Mouse (Mus musculus) adrenal gland, adult 10 weeks (tissue): Measurements from ENCODE around the gene Snf8. TPM values are rescaled to one million over a fixed set of nuclear protein-coding genes. Genes with fewer than 3 reads are reported as not detected.

Source experiments
- polyA plus RNA-seq: library from polyadenylated mRNA; stranded (reverse); fragments of 350-450 nt; fragmentation: Illumina TruSeq; extraction: RNeasy Lipid Tissue Mini Kit (QIAGEN cat#74804); gene quantifications from one replicate; pipeline ENCODE4 v1.2.3, GENCODE M21; 2014; ENCODE audit warnings: low read depth, low replicate concordance

Gene Snf8
- polyA plus RNA-seq = 15.6 TPM

DNA sequence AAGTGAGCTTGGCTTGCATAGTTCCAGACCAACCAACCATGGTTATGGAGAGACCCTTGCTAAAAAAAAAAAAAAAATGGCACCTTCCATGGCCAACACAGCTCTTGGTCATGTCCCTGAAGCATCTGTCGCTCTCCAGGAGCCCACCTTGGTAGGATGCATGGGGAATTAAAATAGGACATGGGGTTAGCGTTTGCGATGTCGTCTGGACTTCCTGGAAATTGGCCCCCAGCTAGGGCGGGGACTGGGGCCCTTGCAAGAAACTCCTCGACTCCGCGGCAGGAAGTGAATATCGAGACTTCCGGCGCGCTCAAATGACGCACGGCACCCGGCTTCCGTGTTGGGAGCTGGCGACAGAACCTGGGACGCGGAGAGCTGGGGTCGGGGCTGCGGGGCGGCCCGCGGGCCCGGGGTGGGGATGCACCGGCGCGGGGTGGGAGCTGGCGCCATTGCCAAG is at the start of gene Snf8:
Gene Snf8, plus strand, starts transcription at position 290 of the 457 bp plus-strand sequence.

DNA sequence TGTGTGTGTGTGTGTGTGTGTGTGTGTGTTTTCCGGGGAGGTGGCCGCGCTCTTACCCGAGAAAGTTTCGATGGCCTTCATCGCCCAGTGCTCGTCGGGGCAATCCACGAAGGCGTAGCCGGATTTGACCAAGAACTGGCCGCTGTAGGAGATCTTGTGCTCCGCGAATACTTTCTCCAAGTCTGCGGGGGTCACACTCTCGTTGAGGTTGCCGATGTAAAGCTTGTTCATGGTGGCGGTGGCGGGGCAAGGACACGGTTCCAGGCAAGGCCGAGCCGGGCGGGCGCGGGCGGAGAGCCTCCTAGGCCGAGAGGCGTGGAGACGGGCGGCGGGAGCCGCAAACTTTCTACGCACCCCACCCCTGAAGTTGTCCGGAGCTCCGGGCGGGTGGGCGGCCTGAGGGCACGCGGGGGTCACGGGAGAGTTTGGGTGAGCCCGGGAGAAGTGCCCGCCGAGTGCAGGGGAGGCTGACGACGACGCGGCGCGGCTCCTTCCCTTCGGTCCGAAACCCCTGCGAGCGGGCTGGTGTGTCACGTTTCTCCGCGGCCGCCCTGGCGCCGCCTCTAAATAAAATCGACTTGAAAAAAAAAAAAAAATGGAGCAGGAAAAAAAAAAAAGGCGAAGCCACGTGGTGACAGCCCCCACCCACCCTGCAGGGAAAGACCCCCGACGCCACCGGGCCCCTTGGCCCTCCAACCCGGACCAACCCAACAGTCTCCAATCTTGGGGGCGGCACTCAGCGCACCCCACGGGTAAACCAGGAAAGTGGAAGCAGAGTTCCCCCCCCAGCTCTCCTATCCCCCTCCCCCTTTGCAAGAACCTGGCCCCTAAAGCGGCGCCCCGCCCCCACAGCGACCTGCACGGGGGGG is 29.0 kb upstream of the Snf8 start, which contains the start of gene Igf2bp1:
Gene Igf2bp1, minus strand, starts transcription at position 538 of the 869 bp plus-strand sequence.

DNA sequence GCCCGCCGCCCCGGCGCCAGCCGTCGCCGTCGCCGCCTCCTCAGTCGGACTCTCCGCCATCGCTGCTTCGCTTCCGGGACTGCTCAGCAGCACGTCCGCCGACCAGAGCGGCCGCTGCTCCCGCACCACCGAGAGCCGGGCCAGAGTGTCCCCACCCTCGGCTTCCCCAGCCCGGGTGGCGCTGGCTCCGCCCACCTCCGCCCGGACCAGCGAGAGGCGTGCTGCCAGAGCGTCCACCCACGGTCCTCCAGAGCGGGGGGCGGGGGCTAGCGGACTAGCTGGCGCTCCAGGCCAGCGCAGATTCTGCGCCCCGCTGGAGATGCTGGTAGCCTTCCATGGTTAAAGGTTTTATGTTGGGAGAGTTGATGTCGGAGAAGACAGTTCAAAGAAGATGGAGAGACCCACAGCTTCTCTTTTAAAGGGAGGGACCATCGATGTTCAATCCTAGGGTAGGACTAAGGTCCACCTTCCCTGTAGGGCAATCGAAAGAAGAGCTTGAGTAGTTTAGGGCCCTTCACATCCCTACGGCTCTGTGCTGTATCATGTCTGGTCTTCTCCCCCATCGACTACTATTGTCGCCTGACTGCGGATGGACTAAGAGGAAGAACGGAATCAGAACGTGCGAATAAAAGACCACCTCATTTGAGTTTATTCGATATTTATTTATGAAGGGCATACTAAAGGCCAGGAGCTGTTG is 30.7 kb downstream of the Snf8 start, which contains the start of gene Ube2z:
Gene Ube2z, minus strand, starts transcription at position 174 of the 697 bp plus-strand sequence.

DNA sequence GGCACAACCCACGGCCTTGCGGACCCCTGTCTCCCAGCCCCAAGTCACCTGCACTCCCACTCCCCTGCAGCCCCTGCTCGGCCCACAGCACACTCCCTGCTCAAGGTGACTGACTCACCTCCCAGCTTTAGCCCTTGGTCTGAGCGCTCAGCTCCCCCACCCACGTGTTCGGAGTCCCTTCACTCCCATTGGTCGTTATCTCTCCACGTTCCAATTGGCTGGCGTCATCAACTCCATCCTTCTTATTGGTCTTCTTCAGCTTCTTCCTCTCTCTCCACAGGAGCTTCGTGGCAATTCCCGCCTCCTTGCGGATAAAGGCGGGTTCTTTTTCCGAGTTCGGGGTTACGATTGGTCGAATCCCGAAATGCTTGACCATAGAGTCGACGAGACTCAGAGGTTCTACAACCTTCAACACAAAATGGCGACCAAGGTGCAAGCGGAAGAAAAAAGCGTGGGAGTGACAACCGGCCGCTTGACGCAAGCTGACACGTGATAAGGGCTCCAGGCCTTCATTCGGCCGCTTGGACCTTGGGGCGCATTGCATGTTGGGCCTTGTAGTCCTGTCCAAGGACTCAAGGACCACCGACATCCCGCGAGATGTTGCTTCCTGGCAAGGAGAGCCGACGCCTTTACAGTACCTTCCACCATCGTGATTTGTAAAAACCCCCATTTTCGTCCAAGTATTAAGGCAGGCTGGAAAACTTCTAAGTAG is 41.0 kb downstream of the Snf8 start, which contains the start of gene Atp5g1:
Gene Atp5g1, minus strand, starts transcription at position 162 of the 712 bp plus-strand sequence.

Other genes with a start within 250 kb of the Snf8 start
- 4.2 TPM for gene Phospho1, start 210.4 kb upstream of the Snf8 start, polyA plus RNA-seq
- gene Gngt2, start 197.7 kb upstream of the Snf8 start, polyA plus RNA-seq = 6.4 TPM
- 0.29 TPM for gene Abi3, start 192.4 kb upstream of the Snf8 start, polyA plus RNA-seq
- gene B4galnt2, start 120.0 kb upstream of the Snf8 start, polyA plus RNA-seq = not detected
- not detected for gene Igf2bp1, start 28.9 kb upstream of the Snf8 start, polyA plus RNA-seq
- not detected for gene Gip, start 10.3 kb upstream of the Snf8 start, polyA plus RNA-seq
- gene Ube2z, start 30.5 kb downstream of the Snf8 start, polyA plus RNA-seq = 27.2 TPM
- gene Atp5g1, start 40.8 kb downstream of the Snf8 start, polyA plus RNA-seq = 5.2 TPM
- gene Calcoco2, start 77.1 kb downstream of the Snf8 start, polyA plus RNA-seq = not detected
- gene Ttll6, start 98.9 kb downstream of the Snf8 start, polyA plus RNA-seq = not detected
- gene Hoxb13, start 159.4 kb downstream of the Snf8 start, polyA plus RNA-seq = not detected
- 350 TPM for gene Hoxb9, start 236.6 kb downstream of the Snf8 start, polyA plus RNA-seq
- 34.4 TPM for gene Hoxb8, start 247.0 kb downstream of the Snf8 start, polyA plus RNA-seq